Comparison of ENCODE assay signal across 16 mouse cellular contexts in the genomic region with DNA sequence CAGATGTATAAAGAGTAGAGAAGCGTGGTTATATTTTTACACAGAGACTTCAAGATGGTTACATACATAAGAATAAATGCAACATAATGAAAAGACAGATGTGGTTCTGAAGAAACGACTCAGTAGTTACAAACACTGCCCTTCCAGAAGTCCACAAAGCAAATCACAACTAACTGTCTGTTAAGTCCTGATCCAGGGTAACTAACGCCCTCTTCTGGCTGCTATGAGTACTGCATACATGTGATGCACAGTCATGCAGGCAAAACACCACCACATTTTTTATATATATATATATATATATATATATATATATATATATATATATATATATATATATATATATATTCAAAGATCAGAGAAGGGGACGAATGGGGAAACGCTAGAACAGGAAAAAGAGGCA. TPM values are rescaled to one million over a fixed set of nuclear protein-coding genes. Genes with fewer than 3 reads are reported as not detected.
DNase-seq lines count a peak whose midpoint lies in the region; ATAC-seq lines count a peak whose summit lies in the region.
"Had no signal": no experiment of that assay in that cellular context is flagged by ENCODE, and none has a peak within 500 bp of the region (broad histone marks: within the 10 kb centered on the region; RNA-seq: fewer than 3 reads in every experiment).

No protein-coding gene starts in this region.

- WGBS in forebrain, embryonic 14.5 days: 81% methylated on average over 5 of the region's 5 CpGs
- WGBS in forebrain, embryonic 15.5 days: 74% methylated on average over 5 of the region's 5 CpGs

- H3K27ac ChIP-seq in forebrain, embryonic 14.5 days (ENCODE audit: low read depth, low read length): no peak overlapping the region
- no peak overlapping the region for H3K27ac ChIP-seq in forebrain, embryonic 15.5 days (replicated peaks)
- H3K27ac ChIP-seq: hindbrain, embryonic 10.5 days; liver, embryonic 12.5 days had no signal

- no peaks in the 10 kb centered on the region for H3K4me1 ChIP-seq in forebrain, embryonic 14.5 days (ENCODE audit: control insufficient read depth, insufficient read depth, low read length)
- peaks cover 7% of the 10 kb centered on the region for H3K4me1 ChIP-seq in forebrain, embryonic 15.5 days

- no peaks in the 10 kb centered on the region for H3K27me3 ChIP-seq in forebrain, embryonic 14.5 days (replicated peaks; ENCODE audit: control insufficient read depth, insufficient read depth, low read length)
- H3K27me3 ChIP-seq in forebrain, embryonic 15.5 days: no peaks in the 10 kb centered on the region

- intact Hi-C loops in left cerebral cortex, postnatal 4 days (cut with DNase I): no loop called here

- peak; percentile 30 for DNase-seq in forebrain, embryonic 14.5 days (ENCODE audit: low spot score)
- peak; percentile 13 for DNase-seq in left cerebral cortex, postnatal 4 days
- no peak for DNase-seq in left cerebral cortex, adult 11 months (ENCODE audit: low spot score)
- peak; percentile 16 for DNase-seq in A20 (ENCODE audit: low read depth, low spot score)
- peak; percentile 57 for DNase-seq in R1 (ENCODE audit: low read depth, low spot score)
- no peak for DNase-seq in cerebellum, adult 9-11 months
- DNase-seq: cerebellum, postnatal 36 days; thymus, adult 18-20 months had no signal

- no peak overlapping the region for H3K4me2 ChIP-seq in forebrain, embryonic 14.5 days (ENCODE audit: low read length)
- no peak overlapping the region for H3K4me2 ChIP-seq in forebrain, embryonic 15.5 days (replicated peaks)
- H3K4me2 ChIP-seq: liver, embryonic 12.5 days had no signal

- H3K9me3 ChIP-seq in forebrain, embryonic 14.5 days (replicated peaks; ENCODE audit: control insufficient read depth, low read length): no peaks in the 10 kb centered on the region
- H3K9me3 ChIP-seq in forebrain, embryonic 15.5 days: no peaks in the 10 kb centered on the region
- H3K9me3 ChIP-seq: hindbrain, embryonic 10.5 days; liver, embryonic 12.5 days had no signal

- no peak overlapping the region for H3K9ac ChIP-seq in forebrain, embryonic 14.5 days (ENCODE audit: low read length)
- H3K9ac ChIP-seq in forebrain, embryonic 15.5 days (replicated peaks): no peak overlapping the region
- H3K9ac ChIP-seq: liver, embryonic 12.5 days had no signal

- no peak overlapping the region for H3K4me3 ChIP-seq in forebrain, embryonic 14.5 days (ENCODE audit: low read depth, low read length)
- H3K4me3 ChIP-seq in forebrain, embryonic 15.5 days: no peak overlapping the region
- H3K4me3 ChIP-seq: hindbrain, embryonic 10.5 days; liver, embryonic 12.5 days; myocyte had no signal

- ATAC-seq in forebrain, embryonic 14.5 days: no peak
- ATAC-seq in forebrain, embryonic 15.5 days (replicated peaks): no peak
- ATAC-seq in megakaryocyte progenitor cell, adult 5-6 weeks (replicated peaks; ENCODE audit: poor library complexity): no peak
- ATAC-seq: activated CD4-positive, CD25-positive, alpha-beta regulatory T cell, adult 4 months; liver, embryonic 12.5 days had no signal

- H3K36me3 ChIP-seq in forebrain, embryonic 14.5 days (ENCODE audit: control insufficient read depth, insufficient read depth, low read length): no peaks in the 10 kb centered on the region
- H3K36me3 ChIP-seq in forebrain, embryonic 15.5 days: no peaks in the 10 kb centered on the region
- H3K36me3 ChIP-seq: hindbrain, embryonic 10.5 days; liver, embryonic 12.5 days had no signal

RNA-seq across cellular contexts. Expression of a gene that starts 4.0 kb away (rescaled TPM):
- polyA plus RNA-seq in forebrain, embryonic 14.5 days (2014; fragmentation: Nextera tagmentation; extraction: Ambion mirVana): 0.14 and 0.19 TPM in 2 replicates
- 0.32 and 0.59 TPM in 2 replicates for polyA plus RNA-seq in forebrain, embryonic 15.5 days (2015; fragmentation: Nextera tagmentation; extraction: Ambion mirVana)
- total RNA-seq in left cerebral cortex, postnatal 4 days (2021): 1 to 10 TPM; 1.4 to 2.2 TPM
- not detected in 2 replicates for total RNA-seq in megakaryocyte progenitor cell, adult 5-6 weeks (2015)
- total RNA-seq in megakaryocyte progenitor cell, adult 5-6 weeks (2017): not detected in 2 replicates
- polyA plus RNA-seq: myocyte had no signal

RNA-seq across cellular contexts. Expression of a gene that starts 25.7 kb away (rescaled TPM):
- not detected in 2 replicates for polyA plus RNA-seq in forebrain, embryonic 14.5 days (2014; fragmentation: Nextera tagmentation; extraction: Ambion mirVana)
- polyA plus RNA-seq in forebrain, embryonic 15.5 days (2015; fragmentation: Nextera tagmentation; extraction: Ambion mirVana): 0.37 TPM in 1 of 2 replicates, not detected in the other
- total RNA-seq in left cerebral cortex, postnatal 4 days (2021): not detected
- not detected in 2 replicates for total RNA-seq in megakaryocyte progenitor cell, adult 5-6 weeks (2015)
- total RNA-seq in megakaryocyte progenitor cell, adult 5-6 weeks (2017): not detected in 2 replicates
- polyA plus RNA-seq: activated CD4-positive, CD25-positive, alpha-beta regulatory T cell, adult 4 months; frontal cortex, adult 2 months; hindbrain, embryonic 10.5 days; kidney, embryonic 14.5 days; liver, embryonic 12.5 days; myocyte had no signal

RNA-seq across cellular contexts. Expression of a gene that starts 35.2 kb away (rescaled TPM):
- 18.2 and 19.1 TPM in 2 replicates for polyA plus RNA-seq in forebrain, embryonic 14.5 days (2014; fragmentation: Nextera tagmentation; extraction: Ambion mirVana)
- polyA plus RNA-seq in forebrain, embryonic 15.5 days (2015; fragmentation: Nextera tagmentation; extraction: Ambion mirVana): 18.3 and 19.7 TPM in 2 replicates
- 10 to 100 TPM; 39.9 to 42.5 TPM for total RNA-seq in left cerebral cortex, postnatal 4 days (2021)
- 19.8 and 20.1 TPM in 2 replicates for total RNA-seq in megakaryocyte progenitor cell, adult 5-6 weeks (2015)
- total RNA-seq in megakaryocyte progenitor cell, adult 5-6 weeks (2017): 43.7 and 52.9 TPM in 2 replicates

Comparison
In these comparisons a context has a peak if more than half of its experiments do, and no peak if none do; other contexts are left out.
1. DNase-seq: peak in forebrain, embryonic 14.5 days (single experiment), left cerebral cortex, postnatal 4 days (single experiment), A20 (single experiment) and R1 (single experiment); none in left cerebral cortex, adult 11 months (single experiment) and cerebellum, adult 9-11 months (single experiment).